Mouse (Mus musculus) bone marrow macrophage, adult 2 months (primary cell): ENCODE measurements around the gene Ubxn7. TPM values are rescaled to one million over a fixed set of nuclear protein-coding genes. Genes with fewer than 3 reads are reported as not detected.
A peak's percentile ranks its signal among the peaks of the same experiment; 100 is the strongest.

ENCODE experiments used
- H3K27ac ChIP-seq: 2 replicates; pipeline ENCODE4 v1.5.1; 2012; ENCODE audit warnings: low read depth, low read length; ENCODE audit not compliant: insufficient read depth
- H3K4me1 ChIP-seq: 2 replicates; pipeline ENCODE4 v1.6.1; 2012; ENCODE audit warnings: low read length; ENCODE audit not compliant: control insufficient read depth, insufficient read depth
- H3K4me3 ChIP-seq: 2 replicates; pipeline ENCODE4 v1.5.1; 2012; ENCODE audit warnings: mild to moderate bottlenecking, low read length, moderate library complexity; ENCODE audit not compliant: insufficient read depth
- CTCF ChIP-seq: IDR thresholded peaks from 2 replicates; pipeline ENCODE4 v1.5.1; 2012; ENCODE audit warnings: low read depth, mild to moderate bottlenecking, low read length, moderate library complexity
- POLR2A ChIP-seq: IDR thresholded peaks from 2 replicates; pipeline ENCODE4 v1.6.1; 2012; ENCODE audit warnings: mild to moderate bottlenecking, low read depth, low read length, borderline replicate concordance
- polyA plus RNA-seq: library from polyadenylated mRNA; stranded (reverse); fragments of >200 nt; gene quantifications from 2 replicates; pipeline ENCODE4 v1.2.4, GENCODE M21; 2012; ENCODE audit not compliant: missing spikeins, insufficient read depth, insufficient read length

Gene Ubxn7
- polyA plus RNA-seq, 1 experiment: 17.9 TPM

GRCm38 (mm10) chr16:32398206-32398605 lies 66.1 kb downstream of the Ubxn7 start:
- no peak for TF ChIP-seq CTCF
- TF ChIP-seq POLR2A: no peak
- Histone ChIP-seq H3K4me1 (peaks cover 55% of the 10 kb centered on the region), H3K4me3 (no peak overlapping the region), H3K27ac (no peak overlapping the region)

- peak within 1 kb of the TSS; percentile 83 for H3K27ac ChIP-seq
- no peak for TF ChIP-seq CTCF
- no peak for TF ChIP-seq POLR2A
These were observed 68.2 kb downstream of the Ubxn7 start, which contains the start of gene Tm4sf19 for GRCm38 (mm10) chr16:32400267-32400666. Gene Tm4sf19, plus strand, starts transcription at chr16:32400506.

GRCm38 (mm10) chr16:32401335-32401965 lies 69.4 kb downstream of the Ubxn7 start:
- Histone ChIP-seq H3K4me1 (peaks cover 53% of the 10 kb centered on the region), H3K4me3 (0 out of 2 replicates have a peak overlapping the region, but pooled peaks have one; percentile 4), H3K27ac (peak overlapping the region; percentile 83)
- no peak for TF ChIP-seq POLR2A
- no peak for TF ChIP-seq CTCF

More at GRCm38 (mm10) chr16:32400267-32400666, 68.2 kb downstream of the Ubxn7 start, which contains the start of gene Tm4sf19:
- Histone ChIP-seq H3K4me3 (0 out of 2 replicates have a peak within 1 kb of the TSS, but pooled peaks have one; percentile 4), H3K4me1 (peaks cover 61% of the 10 kb centered on the region)

GRCm38 (mm10) chr16:32402818-32403217 lies 70.8 kb downstream of the Ubxn7 start:
- no peak for TF ChIP-seq POLR2A
- TF ChIP-seq CTCF: no peak
- peak overlapping the region; percentile 74 for H3K27ac ChIP-seq
- H3K4me1 ChIP-seq: peaks cover 44% of the 10 kb centered on the region
- no peak overlapping the region for H3K4me3 ChIP-seq

- H3K4me1 ChIP-seq: peaks cover 34% of the 10 kb centered on the region
- TF ChIP-seq CTCF (no peak), POLR2A (no peak)
- no peak overlapping the region for H3K4me3 ChIP-seq
- H3K27ac ChIP-seq: no peak overlapping the region
These were observed 73.7 kb downstream of the Ubxn7 start for GRCm38 (mm10) chr16:32405716-32406115.

- Histone ChIP-seq H3K27ac (no peak overlapping the region), H3K4me1 (peaks cover 26% of the 10 kb centered on the region), H3K4me3 (no peak overlapping the region)
- TF ChIP-seq CTCF: no peak
- TF ChIP-seq POLR2A: no peak
These were observed 74.6 kb downstream of the Ubxn7 start for GRCm38 (mm10) chr16:32406671-32407070.

GRCm38 (mm10) chr16:32407730-32408129 lies 75.7 kb downstream of the Ubxn7 start:
- TF ChIP-seq POLR2A (no peak), CTCF (no peak)
- no peak overlapping the region for H3K4me3 ChIP-seq
- H3K27ac ChIP-seq: no peak overlapping the region
- peaks cover 15% of the 10 kb centered on the region for H3K4me1 ChIP-seq

GRCm38 (mm10) chr16:32417457-32417856 lies 85.4 kb downstream of the Ubxn7 start:
- Histone ChIP-seq H3K27ac (no peak overlapping the region), H3K4me3 (no peak overlapping the region), H3K4me1 (peaks cover 12% of the 10 kb centered on the region)
- TF ChIP-seq CTCF: no peak
- TF ChIP-seq POLR2A: no peak

- Histone ChIP-seq H3K4me1 (peaks cover 12% of the 10 kb centered on the region), H3K4me3 (peak within 1 kb of the TSS; percentile 95), H3K27ac (peak within 1 kb of the TSS; percentile 92)
- TF ChIP-seq CTCF: 0 out of 2 replicates have a peak, but pooled peaks have one; percentile 16
- no peak for TF ChIP-seq POLR2A
These were observed 87.7 kb downstream of the Ubxn7 start, which contains the start of gene Tctex1d2 for GRCm38 (mm10) chr16:32419517-32420483. Gene Tctex1d2, plus strand, starts transcription at chr16:32419702.

GRCm38 (mm10) chr16:32427506-32427905 lies 95.4 kb downstream of the Ubxn7 start:
- no peak for TF ChIP-seq POLR2A
- TF ChIP-seq CTCF: no peak
- peaks cover 10% of the 10 kb centered on the region for H3K4me1 ChIP-seq
- no peak overlapping the region for H3K27ac ChIP-seq
- no peak overlapping the region for H3K4me3 ChIP-seq
